Mouse (Mus musculus) midbrain, embryonic 14.5 days (tissue): ENCODE results near the gene Atp10a. TPM values are rescaled to one million over a fixed set of nuclear protein-coding genes. Genes with fewer than 3 reads are reported as not detected.
A peak's percentile ranks its signal among the peaks of the same experiment; 100 is the strongest.

Source experiments
- ATAC-seq: fragments of 200-750 bp; cut with Nextera tagmentation; 2 replicates; pipeline ENCODE4 v1.8.0; 2017; ENCODE audit warnings: moderate number of reproducible peaks, moderate library complexity; ENCODE audit not compliant: low FRiP score, low TSS enrichment
- DNase-seq: peaks from one replicate; pipeline ENCODE4 v3.0.0-alpha.2; 2015
- H3K27ac ChIP-seq: fragments of 300-500 bp; sonication (generic); replicated peaks from 2 replicates; pipeline ENCODE4 v1.5.1; 2014; ENCODE audit warnings: mild to moderate bottlenecking, low read depth, low read length, moderate library complexity
- H3K27me3 ChIP-seq: fragments of 300-500 bp; sonication (generic); 2 replicates; pipeline ENCODE4 v1.6.1; 2014; ENCODE audit warnings: low read length, control low read depth, mixed read lengths; ENCODE audit not compliant: control insufficient read depth, insufficient read depth
- H3K36me3 ChIP-seq: fragments of 300-500 bp; sonication (generic); 2 replicates; pipeline ENCODE4 v1.6.1; 2014; ENCODE audit warnings: low read length, control low read depth; ENCODE audit not compliant: control insufficient read depth, insufficient read depth
- H3K4me1 ChIP-seq: fragments of 300-500 bp; sonication (generic); 2 replicates; pipeline ENCODE4 v1.6.1; 2014; ENCODE audit warnings: mild to moderate bottlenecking, antibody characterized with exemption, low read length, control low read depth; ENCODE audit not compliant: control insufficient read depth, insufficient read depth
- H3K4me2 ChIP-seq: fragments of 300-500 bp; sonication (generic); 2 replicates; pipeline ENCODE4 v1.6.1; 2014; ENCODE audit warnings: mild to moderate bottlenecking, low read length, moderate library complexity
- H3K4me3 ChIP-seq: fragments of 300-500 bp; sonication (generic); replicated peaks from 2 replicates; pipeline ENCODE4 v1.5.1; 2014; ENCODE audit warnings: low read depth, low read length
- H3K9ac ChIP-seq: fragments of 300-500 bp; sonication (generic); replicated peaks from 2 replicates; pipeline ENCODE4 v1.6.1; 2014; ENCODE audit warnings: mild to moderate bottlenecking, low read length, moderate library complexity
- H3K9me3 ChIP-seq: fragments of 300-500 bp; sonication (generic); 2 replicates; pipeline ENCODE4 v1.6.1; 2016; ENCODE audit warnings: low read length, control low read depth, mixed read lengths; ENCODE audit not compliant: control insufficient read depth
- WGBS: fragments of 180-500 bp; shearing (Covaris S2); extraction: QIAGEN DNeasy Blood & Tissue Kit; methylation state at CpG from one replicate; pipeline ENCODE4 v1.1.7; 2014; 5-methylcytosine and 5-hydroxymethylcytosine counted together
- polyA plus RNA-seq: library from polyadenylated mRNA; unstranded; fragments of >200 nt; fragmentation: Nextera tagmentation; extraction: Ambion mirVana; gene quantifications from 2 replicates; pipeline ENCODE4 v1.2.1, GENCODE M21; 2014

Gene Atp10a
- polyA plus RNA-seq, 1 experiment from 2014 or later: 1.1 TPM

GRCm38 (mm10) chr7:58844449-58844848 is 188.5 kb downstream of the Atp10a start:
- Histone ChIP-seq H3K9ac (peak overlapping the region; percentile 38), H3K36me3 (no peaks in the 10 kb centered on the region), H3K27me3 (no peaks in the 10 kb centered on the region), H3K4me1 (peaks cover 28% of the 10 kb centered on the region), H3K27ac (peak overlapping the region; percentile 94), H3K9me3 (no peaks in the 10 kb centered on the region), H3K4me2 (peak overlapping the region; percentile 46), H3K4me3 (no peak overlapping the region)
- WGBS: 25% methylated on average over 4 of the region's 4 CpGs
- ATAC-seq: peak; percentile 69
- DNase-seq: no peak

GRCm38 (mm10) chr7:58858921-58859320 is 203.0 kb downstream of the Atp10a start:
- no peaks in the 10 kb centered on the region for H3K27me3 ChIP-seq
- WGBS: 95% methylated on average over 4 of the region's 4 CpGs
- no peaks in the 10 kb centered on the region for H3K4me1 ChIP-seq
- no peaks in the 10 kb centered on the region for H3K9me3 ChIP-seq
- H3K4me2 ChIP-seq: no peak overlapping the region
- H3K9ac ChIP-seq: no peak overlapping the region
- no peak for DNase-seq
- H3K4me3 ChIP-seq: no peak overlapping the region
- no peak overlapping the region for H3K27ac ChIP-seq
- no peaks in the 10 kb centered on the region for H3K36me3 ChIP-seq
- no peak for ATAC-seq

DNA sequence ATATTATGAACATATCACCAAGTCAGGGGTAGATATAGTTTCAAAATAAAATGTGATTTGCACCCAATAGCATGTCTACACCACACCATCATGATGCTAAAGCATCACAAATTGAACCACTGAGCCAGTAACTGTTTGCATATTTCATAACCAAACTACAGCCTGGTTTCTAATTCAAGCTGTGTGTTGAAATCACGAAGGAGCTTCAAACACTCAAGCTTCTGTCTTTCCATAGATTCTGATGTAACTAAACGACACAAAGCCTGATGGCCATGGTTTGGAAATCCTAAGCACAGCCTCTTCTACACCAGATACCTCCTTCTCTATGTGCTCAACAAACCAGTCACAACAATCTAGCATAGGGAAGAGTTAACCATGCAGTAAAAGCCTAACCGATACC is 207.2 kb downstream of the Atp10a start:
- WGBS: 91% methylated on average over 3 of the region's 3 CpGs
- DNase-seq (no peak), ATAC-seq (no peak)
- H3K36me3 ChIP-seq: no peaks in the 10 kb centered on the region
- no peak overlapping the region for H3K27ac ChIP-seq
- no peaks in the 10 kb centered on the region for H3K27me3 ChIP-seq
- H3K4me1 ChIP-seq: 0 out of 2 replicates have a peak, but pooled peaks cover 5% of the 10 kb centered on the region
- H3K9me3 ChIP-seq: no peaks in the 10 kb centered on the region
- no peak overlapping the region for H3K4me2 ChIP-seq
- H3K4me3 ChIP-seq: no peak overlapping the region
- no peak overlapping the region for H3K9ac ChIP-seq

DNA sequence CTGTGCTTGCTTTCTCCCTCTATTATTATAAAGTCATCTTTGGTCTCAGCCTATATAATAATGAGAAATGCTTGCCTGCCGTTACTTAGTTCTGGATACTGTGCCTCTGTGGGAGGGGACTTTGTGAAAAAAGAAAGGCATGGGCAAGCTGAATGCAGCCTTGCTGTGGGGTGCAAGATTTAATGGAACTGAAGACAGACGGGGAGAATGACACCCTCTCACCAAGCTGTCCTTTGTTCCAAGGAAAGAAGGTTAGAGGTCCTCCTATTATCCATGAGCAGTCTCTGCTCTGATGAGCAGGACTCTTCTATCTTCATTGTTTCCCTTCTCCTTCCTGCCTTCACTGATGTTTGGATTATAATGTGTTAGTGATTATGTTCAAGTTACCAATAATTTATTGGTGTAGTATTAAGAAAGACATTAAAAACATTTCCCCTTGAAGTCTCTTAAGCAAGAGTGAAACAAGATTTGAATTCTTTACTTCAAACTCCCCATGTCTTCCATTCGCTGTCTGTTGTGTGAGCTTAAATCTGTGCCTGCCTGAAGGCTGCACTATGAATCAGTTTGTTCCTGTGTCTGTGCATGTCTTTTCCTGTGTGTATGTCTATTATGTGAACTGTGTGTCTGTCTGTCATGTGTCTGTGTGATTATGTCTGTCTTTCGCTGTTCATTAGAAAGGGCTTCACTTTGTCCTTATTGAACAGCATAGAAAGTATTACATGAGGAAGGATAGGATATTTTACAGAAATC is 211.1 kb downstream of the Atp10a start:
- Histone ChIP-seq H3K27ac (no peak overlapping the region), H3K27me3 (no peaks in the 10 kb centered on the region), H3K4me1 (0 out of 2 replicates have a peak, but pooled peaks cover 5% of the 10 kb centered on the region), H3K9ac (no peak overlapping the region), H3K9me3 (no peaks in the 10 kb centered on the region), H3K4me2 (no peak overlapping the region), H3K4me3 (no peak overlapping the region), H3K36me3 (no peaks in the 10 kb centered on the region)
- DNase-seq (peak; percentile 3), ATAC-seq (no peak)
- WGBS: 11% methylated on average over 4 of the region's 4 CpGs

- ATAC-seq (no peak), DNase-seq (peak; percentile 21)
- Histone ChIP-seq H3K4me1 (0 out of 2 replicates have a peak, but pooled peaks cover 5% of the 10 kb centered on the region), H3K9me3 (no peaks in the 10 kb centered on the region), H3K27me3 (no peaks in the 10 kb centered on the region), H3K36me3 (no peaks in the 10 kb centered on the region), H3K4me3 (no peak overlapping the region), H3K27ac (no peak overlapping the region), H3K4me2 (no peak overlapping the region), H3K9ac (no peak overlapping the region)
- WGBS: 53% methylated on average over 1 of the region's 1 CpGs
These were observed 214.7 kb downstream of the Atp10a start for GRCm38 (mm10) chr7:58870661-58871060.

GRCm38 (mm10) chr7:58873676-58874075 is 217.7 kb downstream of the Atp10a start:
- DNase-seq (no peak), ATAC-seq (no peak)
- H3K27me3 ChIP-seq: no peaks in the 10 kb centered on the region
- no peak overlapping the region for H3K9ac ChIP-seq
- H3K4me3 ChIP-seq: no peak overlapping the region
- H3K36me3 ChIP-seq: no peaks in the 10 kb centered on the region
- H3K9me3 ChIP-seq: no peaks in the 10 kb centered on the region
- H3K4me1 ChIP-seq: no peaks in the 10 kb centered on the region
- H3K4me2 ChIP-seq: no peak overlapping the region
- WGBS: 93% methylated on average over 1 of the region's 1 CpGs
- H3K27ac ChIP-seq: no peak overlapping the region
